Mouse (Mus musculus) myocyte (in vitro differentiated cells): ENCODE data around the gene Ap1m1.

Experiments
- CEBPB ChIP-seq: IDR thresholded peaks from 2 replicates; pipeline ENCODE4 v1.6.1; 2011; ENCODE audit warnings: mild to moderate bottlenecking, moderate library complexity; ENCODE audit not compliant: poor library complexity, insufficient read depth, severe bottlenecking
- E2F4 ChIP-seq: IDR thresholded peaks from one replicate; pipeline ENCODE4 v1.6.1; 2011; ENCODE audit warnings: mild to moderate bottlenecking, control low read depth, moderate library complexity; ENCODE audit not compliant: insufficient read depth
- MAX ChIP-seq: IDR thresholded peaks from one replicate; pipeline ENCODE4 v1.6.1; 2011; ENCODE audit warnings: low read depth, mild to moderate bottlenecking, control low read depth
- MYOD1 ChIP-seq, 3 experiments: IDR thresholded peaks; one replicate each; pipeline ENCODE4 v1.6.1; 2011; ENCODE audit warnings: control low read depth in 2 of 3, low read depth in 2 of 3, mild to moderate bottlenecking in 2 of 3, moderate library complexity in 1 of 3; ENCODE audit not compliant: insufficient read length in 2 of 3, control insufficient read depth in 1 of 3
- MYOG ChIP-seq, 3 experiments: IDR thresholded peaks; one replicate each; pipeline ENCODE4 v1.6.1; 2011; ENCODE audit warnings: control low read depth in 2 of 3, low read depth in 2 of 3, mild to moderate bottlenecking in 2 of 3; ENCODE audit not compliant: insufficient read length in 2 of 3, control insufficient read depth in 1 of 3, insufficient read depth in 1 of 3
- POLR2A ChIP-seq: IDR thresholded peaks from one replicate; pipeline ENCODE4 v1.6.1; 2011; ENCODE audit warnings: low read depth, mild to moderate bottlenecking, control low read depth, moderate library complexity; ENCODE audit not compliant: insufficient read length
- POLR2AphosphoS2 ChIP-seq: IDR thresholded peaks from one replicate; pipeline ENCODE4 v1.6.1; 2011; ENCODE audit warnings: low read depth, control low read depth; ENCODE audit not compliant: insufficient read length
- REST ChIP-seq: IDR thresholded peaks from one replicate; pipeline ENCODE4 v1.6.1; 2011; ENCODE audit warnings: mild to moderate bottlenecking, control low read depth, moderate library complexity; ENCODE audit not compliant: insufficient read depth, insufficient read length
- TCF12 ChIP-seq: IDR thresholded peaks from one replicate; pipeline ENCODE4 v1.6.1; 2011; ENCODE audit warnings: mild to moderate bottlenecking, control low read depth; ENCODE audit not compliant: poor library complexity, insufficient read depth, severe bottlenecking
- TCF3 ChIP-seq: IDR thresholded peaks from one replicate; pipeline ENCODE4 v1.6.1; 2011; ENCODE audit warnings: low read depth, control low read depth; ENCODE audit not compliant: insufficient read length

- TF ChIP-seq POLR2A: no peak
- no peak for TF ChIP-seq E2F4
- no peak for TF ChIP-seq TCF3
- no peak for TF ChIP-seq TCF12
- no peak for TF ChIP-seq CEBPB
- no peak for TF ChIP-seq REST
- no peak for TF ChIP-seq POLR2AphosphoS2
- TF ChIP-seq MYOD1 (IDR thresholded peaks at IDR 0.05; ENCODE audit: control insufficient read depth in 1 of 3, insufficient read length in 2 of 3, low read depth in 2 of 3): no peak
- TF ChIP-seq MYOG (IDR thresholded peaks at IDR 0.05; ENCODE audit: control insufficient read depth in 1 of 3, insufficient read depth in 1 of 3, insufficient read length in 2 of 3, low read depth in 2 of 3): no peak
- no peak for TF ChIP-seq MAX
These were observed 45.5 kb downstream of the Ap1m1 start for GRCm38 (mm10) chr8:72285285-72285684.
